Mouse (Mus musculus): Measurements from ENCODE around the gene Zbtb24. TPM values are rescaled to one million over a fixed set of nuclear protein-coding genes. Genes with fewer than 3 reads are reported as not detected.
"Not testable (repeated sequence)": the region's sequence is repeated elsewhere in the genome, so short reads cannot be mapped to it uniquely, and the experiment has no call there.

Zbtb24 gene
- polyA plus RNA-seq, 1 experiment from 2014 or later = 22.7 TPM

DNA sequence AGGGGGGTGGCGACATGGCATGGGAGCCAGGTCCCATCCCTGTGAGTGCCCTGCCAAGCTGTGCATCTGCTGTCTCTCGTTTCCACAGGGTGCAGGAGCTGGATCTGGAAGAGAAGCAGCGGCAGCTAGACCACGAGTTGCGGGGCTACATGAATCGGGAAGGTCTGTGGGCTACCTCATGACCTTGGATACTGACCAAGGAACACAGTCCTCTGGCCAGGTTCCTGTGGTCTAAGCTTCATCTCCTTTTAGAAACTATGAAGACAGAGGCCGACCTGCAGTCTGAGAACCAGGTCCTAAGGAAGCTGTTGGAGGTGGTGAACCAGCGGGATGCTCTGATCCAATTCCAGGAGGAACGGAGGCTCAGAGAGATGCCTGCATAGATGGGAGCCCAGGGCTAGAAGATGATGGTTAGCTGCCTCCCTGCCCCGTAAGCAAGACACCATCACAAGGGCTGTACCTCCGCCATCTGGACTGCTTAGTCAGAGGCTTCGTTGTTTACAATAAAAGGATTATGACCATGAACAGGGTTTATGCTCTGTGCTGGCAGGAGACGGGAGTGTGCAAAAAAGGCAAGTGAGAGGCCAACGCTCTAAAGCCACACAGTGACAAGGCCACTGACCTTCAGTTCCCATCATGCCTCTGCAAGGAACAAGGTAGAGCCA lies 36.5 kb downstream of the Zbtb24 start:
- H3K4me1 ChIP-seq (replicated peaks; ENCODE audit: control insufficient read depth, insufficient read depth, low read length) = peaks cover 18% of the 10 kb centered on the region
- no peak overlapping the region for H3K27ac ChIP-seq (ENCODE audit: low read length)
- H3K36me3 ChIP-seq (ENCODE audit: control insufficient read depth, insufficient read depth) = peaks cover 16% of the 10 kb centered on the region
- 81% methylated on average over 14 of the region's 14 CpGs for WGBS
- no peaks in the 10 kb centered on the region for H3K9me3 ChIP-seq (ENCODE audit: control insufficient read depth, low read length)
- H3K4me3 ChIP-seq (replicated peaks; ENCODE audit: low read length) = no peak overlapping the region
- no peak overlapping the region for H3K9ac ChIP-seq (replicated peaks; ENCODE audit: low read depth, low read length)
- H3K27me3 ChIP-seq (replicated peaks; ENCODE audit: control insufficient read depth, insufficient read depth, low read length) = no peaks in the 10 kb centered on the region
- no peak for ATAC-seq
- no peak overlapping the region for H3K4me2 ChIP-seq (ENCODE audit: low read length)

DNA sequence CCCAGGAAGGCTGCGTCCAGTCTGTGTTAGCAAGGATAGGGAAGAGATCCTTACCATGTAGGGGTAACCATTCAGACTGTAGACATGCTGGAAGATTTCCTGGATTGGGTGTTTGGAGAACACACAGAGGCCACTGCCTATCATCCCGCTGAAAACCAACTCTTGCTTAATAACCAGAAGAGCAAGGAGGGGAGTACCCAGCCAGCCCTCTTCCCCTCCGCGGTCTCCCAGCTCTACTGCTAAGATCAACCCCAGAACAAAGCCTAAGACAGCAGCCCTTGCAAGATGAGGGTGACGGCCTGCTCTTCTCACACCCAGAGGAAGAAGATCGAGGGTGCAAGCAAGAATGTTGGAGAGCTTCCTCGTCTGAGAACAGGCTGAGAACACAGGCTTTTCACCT lies 38.7 kb downstream of the Zbtb24 start:
- no peak overlapping the region for H3K27ac ChIP-seq (ENCODE audit: low read length)
- 52% methylated on average over 7 of the region's 7 CpGs for WGBS
- peak overlapping the region; percentile 80 for H3K4me3 ChIP-seq (replicated peaks; ENCODE audit: low read length)
- no peak for ATAC-seq
- peaks cover 18% of the 10 kb centered on the region for H3K4me1 ChIP-seq (replicated peaks; ENCODE audit: control insufficient read depth, insufficient read depth, low read length)
- H3K4me2 ChIP-seq (ENCODE audit: low read length) = peak overlapping the region; percentile 100
- no peaks in the 10 kb centered on the region for H3K9me3 ChIP-seq (ENCODE audit: control insufficient read depth, low read length)
- no peaks in the 10 kb centered on the region for H3K27me3 ChIP-seq (replicated peaks; ENCODE audit: control insufficient read depth, insufficient read depth, low read length)
- peaks cover 16% of the 10 kb centered on the region for H3K36me3 ChIP-seq (ENCODE audit: control insufficient read depth, insufficient read depth)
- 0 out of 2 replicates have a peak overlapping the region, but pooled peaks have one; percentile 13 for H3K9ac ChIP-seq (replicated peaks; ENCODE audit: low read depth, low read length)

DNA sequence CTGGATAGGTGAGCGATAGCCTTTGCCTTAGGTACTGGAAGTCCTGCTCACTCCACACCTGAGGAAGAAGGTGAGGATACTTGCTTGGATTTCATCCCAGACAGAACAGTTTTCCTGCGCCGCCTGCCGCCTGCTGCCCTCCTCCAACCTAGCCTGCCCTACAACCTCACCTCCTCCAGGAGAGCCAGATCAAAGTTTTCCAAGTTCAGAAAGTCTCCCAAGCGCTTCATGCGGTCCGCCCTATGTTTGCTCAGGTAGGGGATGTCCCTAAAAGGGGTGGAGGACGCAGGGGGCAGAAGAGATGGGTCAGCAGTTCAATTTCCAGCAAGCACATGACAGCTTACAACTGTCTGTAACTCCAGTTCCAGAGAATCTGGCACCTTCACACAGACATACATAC lies 39.1 kb downstream of the Zbtb24 start:
- 29% methylated on average over 8 of the region's 8 CpGs for WGBS
- Histone ChIP-seq H3K27ac (ENCODE audit: low read length) (no peak overlapping the region), H3K9ac (replicated peaks; ENCODE audit: low read depth, low read length) (peak overlapping the region; percentile 64), H3K4me1 (replicated peaks; ENCODE audit: control insufficient read depth, insufficient read depth, low read length) (peaks cover 18% of the 10 kb centered on the region), H3K9me3 (ENCODE audit: control insufficient read depth, low read length) (no peaks in the 10 kb centered on the region), H3K27me3 (replicated peaks; ENCODE audit: control insufficient read depth, insufficient read depth, low read length) (no peaks in the 10 kb centered on the region), H3K4me3 (replicated peaks; ENCODE audit: low read length) (peak overlapping the region; percentile 80), H3K36me3 (ENCODE audit: control insufficient read depth, insufficient read depth) (peaks cover 16% of the 10 kb centered on the region), H3K4me2 (ENCODE audit: low read length) (peak overlapping the region; percentile 100)
- ATAC-seq = no peak

DNA sequence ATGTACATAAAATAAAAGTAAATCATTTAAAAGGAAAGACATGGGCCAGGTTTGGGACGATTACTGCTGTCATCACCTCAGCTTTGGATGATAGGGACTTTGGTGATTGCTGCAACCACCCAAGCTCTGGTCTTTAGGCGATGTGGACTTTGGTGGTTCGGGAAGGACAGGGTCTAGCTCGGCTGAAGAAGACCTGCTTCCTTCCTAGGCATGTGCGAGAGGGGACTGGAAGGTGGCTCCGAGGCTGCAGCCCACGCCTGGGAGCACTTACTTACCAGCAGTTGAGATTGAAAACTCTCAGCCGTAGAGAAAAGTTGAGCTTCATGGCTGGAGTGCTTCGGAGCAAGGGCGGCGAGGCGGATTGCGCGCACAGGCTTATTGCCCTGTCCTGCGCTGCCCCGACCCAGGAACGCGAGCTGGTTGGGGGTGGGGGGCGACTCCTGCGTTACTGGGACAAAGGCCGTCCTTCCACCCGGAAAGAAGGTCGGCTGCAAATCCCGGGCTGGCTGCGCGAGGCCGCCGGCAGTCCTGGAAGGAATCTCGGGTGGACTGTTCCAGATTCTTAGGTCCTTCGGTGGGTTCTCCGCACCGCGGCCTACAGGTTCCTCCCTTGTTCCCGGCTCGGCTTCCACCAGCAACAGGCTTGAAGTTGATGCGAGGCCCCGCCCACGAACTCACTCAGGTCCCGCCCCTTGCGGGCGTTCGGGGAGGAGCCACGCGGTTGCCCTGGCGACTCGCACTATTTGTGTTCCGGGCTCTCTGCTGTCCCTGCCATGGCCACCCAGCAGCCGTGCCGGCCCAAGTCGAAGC lies 39.7 kb downstream of the Zbtb24 start, which contains the start of the genes Smpd2 and Ppil6:
Smpd2 (minus strand) TSS at position 662 of the 810 bp plus-strand sequence.
Ppil6 (plus strand) TSS at position 732 of the 810 bp plus-strand sequence.
- H3K4me1 ChIP-seq (replicated peaks; ENCODE audit: control insufficient read depth, insufficient read depth, low read length) = peaks cover 18% of the 10 kb centered on the region
- H3K4me3 ChIP-seq (replicated peaks; ENCODE audit: low read length) = peak within 1 kb of the TSS; percentile 80
- WGBS = under 1% methylated on average over 50 of the region's 50 CpGs
- no peaks in the 10 kb centered on the region for H3K9me3 ChIP-seq (ENCODE audit: control insufficient read depth, low read length)
- H3K27ac ChIP-seq (ENCODE audit: low read length) = no peak within 1 kb of the TSS; the same call in 1 of the 2 replicates
- H3K9ac ChIP-seq (replicated peaks; ENCODE audit: low read depth, low read length) = peak within 1 kb of the TSS; percentile 64
- H3K4me2 ChIP-seq (ENCODE audit: low read length) = peak within 1 kb of the TSS; percentile 100
- H3K27me3 ChIP-seq (replicated peaks; ENCODE audit: control insufficient read depth, insufficient read depth, low read length) = no peaks in the 10 kb centered on the region
- peaks cover 15% of the 10 kb centered on the region for H3K36me3 ChIP-seq (ENCODE audit: control insufficient read depth, insufficient read depth)
- ATAC-seq = peak; percentile 96

DNA sequence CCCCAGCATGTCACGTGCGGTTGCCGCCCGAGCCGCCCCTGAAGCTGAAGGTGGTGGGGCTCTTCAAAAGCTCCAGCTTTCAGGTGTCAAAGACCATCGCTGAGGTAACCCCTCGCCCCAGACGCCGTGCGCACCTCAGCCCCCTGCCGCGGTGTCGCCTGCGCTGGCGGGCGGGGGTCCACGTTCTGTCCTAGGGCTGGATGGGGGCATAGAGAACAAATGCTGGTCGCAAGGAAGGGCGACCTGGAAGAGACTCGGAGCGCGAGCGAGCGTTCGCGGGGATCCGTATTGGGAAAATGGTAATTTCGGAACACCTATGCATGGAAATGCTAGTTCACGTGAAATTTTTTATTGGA lies 40.3 kb downstream of the Zbtb24 start:
- no peak; the same call in 1 of the 2 replicates for ATAC-seq
- Histone ChIP-seq H3K36me3 (ENCODE audit: control insufficient read depth, insufficient read depth) (peaks cover 12% of the 10 kb centered on the region), H3K4me1 (replicated peaks; ENCODE audit: control insufficient read depth, insufficient read depth, low read length) (peaks cover 18% of the 10 kb centered on the region), H3K9ac (replicated peaks; ENCODE audit: low read depth, low read length) (peak overlapping the region; percentile 64), H3K9me3 (ENCODE audit: control insufficient read depth, low read length) (no peaks in the 10 kb centered on the region), H3K27ac (ENCODE audit: low read length) (no peak overlapping the region; the same call in 1 of the 2 replicates), H3K4me3 (replicated peaks; ENCODE audit: low read length) (peak overlapping the region; percentile 80), H3K4me2 (ENCODE audit: low read length) (peak overlapping the region; percentile 100), H3K27me3 (replicated peaks; ENCODE audit: control insufficient read depth, insufficient read depth, low read length) (no peaks in the 10 kb centered on the region)
- under 1% methylated on average over 29 of the region's 29 CpGs for WGBS

DNA sequence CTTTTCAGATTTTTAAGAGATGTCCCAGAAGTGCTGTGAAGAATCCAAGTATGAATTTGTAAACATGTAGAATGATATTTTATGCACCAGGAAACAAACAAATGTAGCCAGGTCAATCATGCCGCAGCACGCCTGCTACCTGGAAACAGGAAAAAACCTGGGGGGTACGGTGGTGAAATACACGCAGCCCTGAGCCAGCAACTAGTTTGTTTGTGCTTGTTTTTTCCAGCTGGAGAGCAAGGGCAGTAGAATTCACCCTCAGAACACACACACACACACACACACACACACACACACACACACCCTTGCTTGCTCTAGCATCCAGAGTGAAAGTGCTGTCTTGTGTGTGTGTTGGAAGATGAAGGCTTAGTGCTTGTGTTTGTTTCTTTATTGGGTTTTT lies 40.9 kb downstream of the Zbtb24 start:
- Histone ChIP-seq H3K27ac (ENCODE audit: low read length) (no peak overlapping the region), H3K27me3 (replicated peaks; ENCODE audit: control insufficient read depth, insufficient read depth, low read length) (no peaks in the 10 kb centered on the region), H3K9ac (replicated peaks; ENCODE audit: low read depth, low read length) (no peak overlapping the region), H3K4me2 (ENCODE audit: low read length) (no peak overlapping the region), H3K4me1 (replicated peaks; ENCODE audit: control insufficient read depth, insufficient read depth, low read length) (peaks cover 18% of the 10 kb centered on the region), H3K9me3 (ENCODE audit: control insufficient read depth, low read length) (no peaks in the 10 kb centered on the region), H3K4me3 (replicated peaks; ENCODE audit: low read length) (no peak overlapping the region), H3K36me3 (ENCODE audit: control insufficient read depth, insufficient read depth) (peaks cover 7% of the 10 kb centered on the region)
- WGBS = 53% methylated on average over 4 of the region's 4 CpGs
- no peak for ATAC-seq

DNA sequence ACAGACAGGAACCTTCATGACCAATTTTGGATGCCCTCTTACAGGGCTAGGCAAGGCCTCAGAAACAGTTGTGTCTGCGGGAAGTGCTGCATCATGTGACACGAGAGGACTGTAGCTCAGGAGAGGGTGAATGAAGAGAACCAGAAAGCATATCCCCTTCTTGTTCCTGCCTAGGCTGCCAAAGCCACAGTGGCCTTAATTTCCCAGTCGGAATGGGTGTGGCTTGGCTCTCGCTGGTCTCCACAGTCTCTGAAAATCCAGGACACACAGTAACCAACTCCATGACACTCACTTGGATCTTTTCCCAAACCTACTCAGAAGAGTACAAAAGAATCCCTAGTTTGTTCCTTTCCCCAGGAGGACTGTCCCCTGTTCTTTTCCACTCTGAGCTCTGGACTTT lies 50.8 kb downstream of the Zbtb24 start:
- no peak overlapping the region for H3K9ac ChIP-seq (replicated peaks; ENCODE audit: low read depth, low read length)
- 46% methylated on average over 4 of the region's 4 CpGs for WGBS
- no peak overlapping the region for H3K27ac ChIP-seq (ENCODE audit: low read length)
- no peak overlapping the region for H3K4me3 ChIP-seq (replicated peaks; ENCODE audit: low read length)
- no peaks in the 10 kb centered on the region for H3K36me3 ChIP-seq (ENCODE audit: control insufficient read depth, insufficient read depth)
- H3K4me1 ChIP-seq (replicated peaks; ENCODE audit: control insufficient read depth, insufficient read depth, low read length) = no peaks in the 10 kb centered on the region
- no peaks in the 10 kb centered on the region for H3K27me3 ChIP-seq (replicated peaks; ENCODE audit: control insufficient read depth, insufficient read depth, low read length)
- ATAC-seq = no peak
- no peak overlapping the region for H3K4me2 ChIP-seq (ENCODE audit: low read length)
- no peaks in the 10 kb centered on the region for H3K9me3 ChIP-seq (ENCODE audit: control insufficient read depth, low read length)

DNA sequence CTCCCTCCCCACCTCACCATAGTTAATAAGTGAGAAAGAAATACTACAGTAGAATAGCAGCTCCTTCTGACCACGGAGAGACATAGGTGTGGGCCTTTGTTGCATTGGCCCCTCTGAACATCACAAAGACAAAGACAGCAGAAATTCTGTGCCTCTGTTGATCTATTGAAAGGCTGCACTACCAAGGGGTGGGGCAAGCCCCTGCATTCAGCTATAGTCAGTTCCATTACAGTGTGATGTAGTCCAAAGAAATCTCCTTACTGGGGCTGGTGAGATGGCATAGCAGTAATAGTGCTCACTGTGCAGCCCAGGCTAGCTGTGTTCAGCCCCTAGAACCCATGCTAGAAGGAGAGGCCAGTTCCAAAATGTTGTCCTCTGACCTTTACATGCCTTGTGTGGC lies 54.8 kb downstream of the Zbtb24 start:
- no peaks in the 10 kb centered on the region for H3K27me3 ChIP-seq (replicated peaks; ENCODE audit: control insufficient read depth, insufficient read depth, low read length)
- H3K4me3 ChIP-seq (replicated peaks; ENCODE audit: low read length) = no peak overlapping the region
- no peak overlapping the region for H3K4me2 ChIP-seq (ENCODE audit: low read length)
- ATAC-seq = peak; percentile 23; the same call in 1 of the 2 replicates
- no peaks in the 10 kb centered on the region for H3K4me1 ChIP-seq (replicated peaks; ENCODE audit: control insufficient read depth, insufficient read depth, low read length)
- H3K36me3 ChIP-seq (ENCODE audit: control insufficient read depth, insufficient read depth) = no peaks in the 10 kb centered on the region
- no peak overlapping the region for H3K27ac ChIP-seq (ENCODE audit: low read length)
- WGBS = 64% methylated on average over 1 of the region's 1 CpGs
- no peaks in the 10 kb centered on the region for H3K9me3 ChIP-seq (ENCODE audit: control insufficient read depth, low read length)
- H3K9ac ChIP-seq (replicated peaks; ENCODE audit: low read depth, low read length) = no peak overlapping the region

DNA sequence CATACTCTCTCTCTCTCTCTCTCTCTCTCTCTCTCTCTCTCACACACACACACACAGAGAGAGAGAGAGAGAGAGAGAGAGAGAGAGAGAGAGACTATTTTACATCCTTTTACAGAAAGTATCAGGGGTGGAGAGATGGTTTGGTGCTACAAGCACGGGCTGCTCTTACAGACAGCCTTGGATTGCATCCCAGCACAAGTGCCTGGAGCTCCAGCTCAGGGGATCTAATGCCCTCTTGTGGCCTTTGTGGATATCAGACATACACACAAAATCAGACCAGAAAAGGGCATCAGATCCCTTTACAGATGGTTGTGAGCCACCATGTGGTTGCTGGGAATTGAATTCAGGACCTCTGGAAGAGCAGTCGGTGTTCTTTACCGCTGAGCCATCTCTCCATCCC lies 55.3 kb downstream of the Zbtb24 start:
- H3K4me3 ChIP-seq (replicated peaks; ENCODE audit: low read length); H3K27ac ChIP-seq (ENCODE audit: low read length); H3K27me3 ChIP-seq (replicated peaks; ENCODE audit: control insufficient read depth, insufficient read depth, low read length); H3K9me3 ChIP-seq (ENCODE audit: control insufficient read depth, low read length); H3K4me1 ChIP-seq (replicated peaks; ENCODE audit: control insufficient read depth, insufficient read depth, low read length); H3K4me2 ChIP-seq (ENCODE audit: low read length); H3K36me3 ChIP-seq (ENCODE audit: control insufficient read depth, insufficient read depth); H3K9ac ChIP-seq (replicated peaks; ENCODE audit: low read depth, low read length): not testable (repeated sequence)
- WGBS = 2% methylated on average over 3 of the region's 3 CpGs
- ATAC-seq = peak; percentile 83
